Mouse (Mus musculus) heart, adult 2 months (tissue): ENCODE measurements around the gene Gm10720.
"Not testable (repeated sequence)": the region's sequence is repeated elsewhere in the genome, so short reads cannot be mapped to it uniquely, and the experiment has no call there.

Experiments used
- CTCF ChIP-seq: fragments of 200-600 bp; IDR thresholded peaks from 2 replicates; pipeline ENCODE4 v1.8.1; 2022; ENCODE audit warnings: antibody characterized with exemption, mild to moderate bottlenecking, moderate library complexity
- EP300 ChIP-seq: fragments of 200-500 bp; IDR thresholded peaks from 2 replicates; pipeline ENCODE4 v1.6.1; 2011; ENCODE audit warnings: low read depth, low read length, control low read depth; ENCODE audit not compliant: insufficient read depth
- POLR2A ChIP-seq: fragments of 200-500 bp; IDR thresholded peaks from 2 replicates; pipeline ENCODE4 v1.6.1; 2011; ENCODE audit warnings: mild to moderate bottlenecking, low read depth, low read length, control low read depth; ENCODE audit not compliant: insufficient read depth

GRCm38 (mm10) chr9:3022316-3023008 is 7.0 kb downstream of the Gm10720 start:
- not testable (repeated sequence) for TF ChIP-seq POLR2A, CTCF, EP300
